Comparison of ENCODE assay signal across 8 mouse cellular contexts in genomic region chr13:29838409-29839047, GRCm38 (mm10). TPM values are rescaled to one million over a fixed set of nuclear protein-coding genes. Genes with fewer than 3 reads are reported as not detected.
A peak's percentile ranks its signal among the peaks of the same experiment; 100 is the strongest.
DNase-seq lines count a peak whose midpoint lies in the region; ATAC-seq lines count a peak whose summit lies in the region.

No protein-coding gene starts in this region.

- peaks cover 8% of the 10 kb centered on the region for H3K36me3 ChIP-seq in hindbrain, embryonic 14.5 days (replicated peaks; ENCODE audit: control insufficient read depth, insufficient read depth)

- no peak overlapping the region for H3K9ac ChIP-seq in hindbrain, embryonic 14.5 days

- WGBS in hindbrain, embryonic 14.5 days = 48% methylated on average over 5 of the region's 5 CpGs

- DNase-seq in frontal cortex, postnatal 14 days (ENCODE audit: low spot score in 2 of 2) = no peak
- peak; percentile 49 for DNase-seq in thymus, postnatal 0 days (ENCODE audit: low spot score)
- no peak for DNase-seq in thymus, postnatal 4 days
- DNase-seq in hindbrain, embryonic 14.5 days (ENCODE audit: low spot score) = peak; percentile 88
- peak; percentile 46 for DNase-seq in skeletal muscle tissue, adult 2 months (ENCODE audit: low read depth, low spot score)
- no peak for DNase-seq in thymus, postnatal 36 days
- DNase-seq in testis, postnatal 14 days (ENCODE audit: low spot score) = no peak

- peaks cover 8% of the 10 kb centered on the region; the same call in 1 of the 2 replicates for H3K4me1 ChIP-seq in hindbrain, embryonic 14.5 days (replicated peaks; ENCODE audit: control insufficient read depth, insufficient read depth, low read length)

- no peaks in the 10 kb centered on the region for H3K9me3 ChIP-seq in hindbrain, embryonic 14.5 days (ENCODE audit: control insufficient read depth, low read length)

- no peaks in the 10 kb centered on the region for H3K27me3 ChIP-seq in hindbrain, embryonic 14.5 days (ENCODE audit: control insufficient read depth, insufficient read depth, low read length)

- H3K4me2 ChIP-seq in hindbrain, embryonic 14.5 days (replicated peaks) = no peak overlapping the region

- no peak overlapping the region for H3K27ac ChIP-seq in hindbrain, embryonic 14.5 days

- ATAC-seq in frontal cortex, adult (ENCODE audit: low TSS enrichment) = peak; percentile 70
- no peak for ATAC-seq in hindbrain, embryonic 14.5 days (ENCODE audit: low FRiP score)

- no peak overlapping the region for H3K4me3 ChIP-seq in hindbrain, embryonic 14.5 days (replicated peaks; ENCODE audit: low read length)

RNA-seq across cellular contexts. Expression of gene Cdkal1, which starts 16.9 kb away (rescaled TPM):
- polyA plus RNA-seq in thymus, postnatal 0 days (2015; fragmentation: Nextera tagmentation; extraction: Ambion mirVana) = 31.5 and 31.9 TPM in 2 replicates
- 19.4 and 22.9 TPM in 2 replicates for polyA plus RNA-seq in hindbrain, embryonic 14.5 days (2014; fragmentation: Nextera tagmentation; extraction: Ambion mirVana)

Comparison
In these comparisons a context has a peak if more than half of its experiments do, and no peak if none do; other contexts are left out.
1. DNase-seq: peak in thymus, postnatal 0 days (single experiment), hindbrain, embryonic 14.5 days (single experiment) and skeletal muscle tissue, adult 2 months (single experiment); none in frontal cortex, postnatal 14 days (0 of 2), thymus, postnatal 4 days (single experiment), thymus, postnatal 36 days (0 of 2) and testis, postnatal 14 days (single experiment).